Mouse (Mus musculus) hindbrain, embryonic 10.5 days (tissue): ENCODE results near the gene Esrrg. TPM values are rescaled to one million over a fixed set of nuclear protein-coding genes. Genes with fewer than 3 reads are reported as not detected.
A peak's percentile ranks its signal among the peaks of the same experiment; 100 is the strongest.

Source experiments
- DNase-seq: peaks from one replicate; pipeline ENCODE4 v3.0.0-alpha.2; 2017; ENCODE audit warnings: low spot score
- H3K27ac ChIP-seq: fragments of 300-500 bp; sonication (generic); 2 replicates; pipeline ENCODE4 v1.5.1; 2016; ENCODE audit warnings: mild to moderate bottlenecking, moderate library complexity
- H3K27me3 ChIP-seq: fragments of 300-500 bp; sonication (generic); 2 replicates; pipeline ENCODE4 v1.6.1; 2016; ENCODE audit warnings: mild to moderate bottlenecking; ENCODE audit not compliant: poor library complexity, insufficient read depth, severe bottlenecking
- H3K36me3 ChIP-seq: fragments of 300-500 bp; sonication (generic); 2 replicates; pipeline ENCODE4 v1.6.1; 2016; ENCODE audit warnings: mild to moderate bottlenecking, moderate library complexity
- H3K4me1 ChIP-seq: fragments of 300-500 bp; sonication (generic); replicated peaks from 2 replicates; pipeline ENCODE4 v1.6.1; 2016; ENCODE audit warnings: mild to moderate bottlenecking
- H3K4me3 ChIP-seq: fragments of 300-500 bp; sonication (generic); 2 replicates; pipeline ENCODE4 v1.5.1; 2016; ENCODE audit warnings: mild to moderate bottlenecking, moderate library complexity
- H3K9me3 ChIP-seq: fragments of 300-500 bp; sonication (generic); 2 replicates; pipeline ENCODE4 v1.6.1; 2016; ENCODE audit warnings: mild to moderate bottlenecking, moderate library complexity
- WGBS: fragments of 180-500 bp; shearing (Covaris S2); methylation state at CpG from one replicate; pipeline ENCODE4 v1.1.7; 2016; 5-methylcytosine and 5-hydroxymethylcytosine counted together
- polyA plus RNA-seq: library from polyadenylated mRNA; unstranded; fragments of >200 nt; fragmentation: Nextera tagmentation; extraction: Ambion mirVana; gene quantifications from 2 replicates; pipeline ENCODE4 v1.2.1, GENCODE M21; 2016

Esrrg gene
- polyA plus RNA-seq, 1 experiment from 2014 or later: 5.8 TPM

- Histone ChIP-seq H3K27me3 (no peaks in the 10 kb centered on the region), H3K27ac (no peak overlapping the region), H3K4me1 (peaks cover 11% of the 10 kb centered on the region; the same call in 1 of the 2 replicates), H3K4me3 (no peak overlapping the region), H3K9me3 (no peaks in the 10 kb centered on the region), H3K36me3 (no peaks in the 10 kb centered on the region)
- DNase-seq: no peak
- WGBS: 88% methylated on average over 3 of the region's 3 CpGs
These were observed 226.0 kb downstream of the Esrrg start for GRCm38 (mm10) chr1:187834576-187834975.

- no peak for DNase-seq
- H3K36me3 ChIP-seq: no peaks in the 10 kb centered on the region
- no peak overlapping the region; the same call in 1 of the 2 replicates for H3K27ac ChIP-seq
- H3K4me3 ChIP-seq: no peak overlapping the region
- 55% methylated on average over 6 of the region's 6 CpGs for WGBS
- no peaks in the 10 kb centered on the region for H3K9me3 ChIP-seq
- peaks cover 11% of the 10 kb centered on the region; the same call in 1 of the 2 replicates for H3K4me1 ChIP-seq
- no peaks in the 10 kb centered on the region for H3K27me3 ChIP-seq
These were observed 227.8 kb downstream of the Esrrg start for GRCm38 (mm10) chr1:187836384-187836783.

- no peak for DNase-seq
- Histone ChIP-seq H3K27me3 (no peaks in the 10 kb centered on the region), H3K9me3 (no peaks in the 10 kb centered on the region), H3K4me1 (peaks cover 11% of the 10 kb centered on the region; the same call in 1 of the 2 replicates), H3K4me3 (no peak overlapping the region), H3K27ac (no peak overlapping the region), H3K36me3 (no peaks in the 10 kb centered on the region)
- WGBS: 44% methylated on average over 7 of the region's 7 CpGs
These were observed 228.3 kb downstream of the Esrrg start for GRCm38 (mm10) chr1:187836876-187837275.

- no peaks in the 10 kb centered on the region for H3K36me3 ChIP-seq
- DNase-seq: no peak
- H3K27me3 ChIP-seq: no peaks in the 10 kb centered on the region
- H3K4me1 ChIP-seq: peaks cover 7% of the 10 kb centered on the region; the same call in 1 of the 2 replicates
- H3K27ac ChIP-seq: no peak overlapping the region
- H3K9me3 ChIP-seq: no peaks in the 10 kb centered on the region
- WGBS: 83% methylated on average over 8 of the region's 8 CpGs
- no peak overlapping the region for H3K4me3 ChIP-seq
These were observed 233.0 kb downstream of the Esrrg start for GRCm38 (mm10) chr1:187841629-187842028.

GRCm38 (mm10) chr1:187842702-187843101, 234.1 kb downstream of the Esrrg start:
- no peak for DNase-seq
- H3K9me3 ChIP-seq: no peaks in the 10 kb centered on the region
- H3K4me3 ChIP-seq: no peak overlapping the region
- H3K4me1 ChIP-seq: 0 out of 2 replicates have a peak, but pooled peaks cover 5% of the 10 kb centered on the region
- H3K27ac ChIP-seq: no peak overlapping the region
- H3K27me3 ChIP-seq: no peaks in the 10 kb centered on the region
- H3K36me3 ChIP-seq: no peaks in the 10 kb centered on the region
- WGBS: 92% methylated on average over 5 of the region's 5 CpGs

- WGBS: 81% methylated on average over 8 of the region's 8 CpGs
- Histone ChIP-seq H3K4me1 (no peaks in the 10 kb centered on the region), H3K9me3 (no peaks in the 10 kb centered on the region), H3K36me3 (no peaks in the 10 kb centered on the region), H3K27me3 (no peaks in the 10 kb centered on the region), H3K4me3 (no peak overlapping the region), H3K27ac (no peak overlapping the region)
- no peak for DNase-seq
These were observed 245.6 kb downstream of the Esrrg start for GRCm38 (mm10) chr1:187854148-187854547.

GRCm38 (mm10) chr1:187862339-187862738, 253.7 kb downstream of the Esrrg start:
- no peak for DNase-seq
- Histone ChIP-seq H3K4me1 (peaks cover 25% of the 10 kb centered on the region), H3K4me3 (no peak overlapping the region), H3K27ac (0 out of 2 replicates have a peak overlapping the region, but pooled peaks have one; percentile 45), H3K27me3 (no peaks in the 10 kb centered on the region), H3K9me3 (no peaks in the 10 kb centered on the region), H3K36me3 (no peaks in the 10 kb centered on the region)
- WGBS: 37% methylated on average over 5 of the region's 5 CpGs

- H3K27ac ChIP-seq: no peak overlapping the region
- no peak overlapping the region for H3K4me3 ChIP-seq
- H3K4me1 ChIP-seq: peaks cover 2% of the 10 kb centered on the region
- H3K27me3 ChIP-seq: no peaks in the 10 kb centered on the region
- WGBS: 81% methylated on average over 7 of the region's 7 CpGs
- no peak for DNase-seq
- no peaks in the 10 kb centered on the region for H3K9me3 ChIP-seq
- H3K36me3 ChIP-seq: no peaks in the 10 kb centered on the region
These were observed 259.8 kb downstream of the Esrrg start for GRCm38 (mm10) chr1:187868427-187868826.

GRCm38 (mm10) chr1:187872208-187872607, 263.6 kb downstream of the Esrrg start:
- DNase-seq: no peak
- no peaks in the 10 kb centered on the region for H3K9me3 ChIP-seq
- H3K27me3 ChIP-seq: no peaks in the 10 kb centered on the region
- H3K27ac ChIP-seq: no peak overlapping the region
- H3K4me3 ChIP-seq: no peak overlapping the region
- WGBS: 68% methylated on average over 8 of the region's 8 CpGs
- H3K36me3 ChIP-seq: no peaks in the 10 kb centered on the region
- peaks cover 3% of the 10 kb centered on the region; the same call in 1 of the 2 replicates for H3K4me1 ChIP-seq

GRCm38 (mm10) chr1:187872744-187873143, 264.2 kb downstream of the Esrrg start:
- no peak for DNase-seq
- Histone ChIP-seq H3K36me3 (no peaks in the 10 kb centered on the region), H3K27me3 (no peaks in the 10 kb centered on the region), H3K9me3 (no peaks in the 10 kb centered on the region), H3K4me1 (peaks cover 3% of the 10 kb centered on the region; the same call in 1 of the 2 replicates), H3K27ac (no peak overlapping the region), H3K4me3 (no peak overlapping the region)
- WGBS: 79% methylated on average over 6 of the region's 6 CpGs

- Histone ChIP-seq H3K27me3 (no peaks in the 10 kb centered on the region), H3K9me3 (no peaks in the 10 kb centered on the region), H3K4me1 (peaks cover 3% of the 10 kb centered on the region; the same call in 1 of the 2 replicates), H3K4me3 (no peak overlapping the region), H3K27ac (no peak overlapping the region), H3K36me3 (no peaks in the 10 kb centered on the region)
- 79% methylated on average over 2 of the region's 2 CpGs for WGBS
- no peak for DNase-seq
These were observed 265.2 kb downstream of the Esrrg start for GRCm38 (mm10) chr1:187873770-187874169.

GRCm38 (mm10) chr1:187887270-187887669, 278.7 kb downstream of the Esrrg start:
- 84% methylated on average over 6 of the region's 6 CpGs for WGBS
- Histone ChIP-seq H3K36me3 (no peaks in the 10 kb centered on the region), H3K27ac (no peak overlapping the region), H3K27me3 (no peaks in the 10 kb centered on the region), H3K4me1 (peaks cover 12% of the 10 kb centered on the region; the same call in 1 of the 2 replicates), H3K4me3 (no peak overlapping the region), H3K9me3 (no peaks in the 10 kb centered on the region)
- no peak for DNase-seq

GRCm38 (mm10) chr1:187888142-187888541, 279.6 kb downstream of the Esrrg start:
- Histone ChIP-seq H3K9me3 (no peaks in the 10 kb centered on the region), H3K4me3 (no peak overlapping the region), H3K27me3 (no peaks in the 10 kb centered on the region), H3K4me1 (peaks cover 12% of the 10 kb centered on the region; the same call in 1 of the 2 replicates), H3K36me3 (no peaks in the 10 kb centered on the region), H3K27ac (no peak overlapping the region)
- DNase-seq: no peak
- WGBS: 87% methylated on average over 8 of the region's 8 CpGs

GRCm38 (mm10) chr1:187889096-187889495, 280.5 kb downstream of the Esrrg start:
- Histone ChIP-seq H3K27ac (no peak overlapping the region), H3K4me1 (peaks cover 3% of the 10 kb centered on the region; the same call in 1 of the 2 replicates), H3K27me3 (no peaks in the 10 kb centered on the region), H3K36me3 (no peaks in the 10 kb centered on the region), H3K9me3 (no peaks in the 10 kb centered on the region), H3K4me3 (no peak overlapping the region)
- DNase-seq: no peak
- 90% methylated on average over 4 of the region's 4 CpGs for WGBS
